Mouse (Mus musculus) forebrain, embryonic 11.5 days (tissue): Measurements from ENCODE around the gene Fdx1. TPM values are rescaled to one million over a fixed set of nuclear protein-coding genes. Genes with fewer than 3 reads are reported as not detected.

Experiments used
- ATAC-seq: fragments of 200-750 bp; cut with Nextera tagmentation; replicated peaks from 2 replicates; pipeline ENCODE4 v1.8.0; 2017; ENCODE audit warnings: moderate TSS enrichment; ENCODE audit not compliant: low FRiP score
- DNase-seq: peaks from one replicate; pipeline ENCODE4 v3.0.0-alpha.2; 2017; ENCODE audit warnings: low spot score
- H3K27ac ChIP-seq: fragments of 300-500 bp; sonication (generic); 2 replicates; pipeline ENCODE4 v1.5.1; 2014; ENCODE audit warnings: low read depth, low read length
- H3K27me3 ChIP-seq: fragments of 300-500 bp; sonication (generic); 2 replicates; pipeline ENCODE4 v1.6.1; 2014; ENCODE audit warnings: mild to moderate bottlenecking, low read length, mixed read lengths; ENCODE audit not compliant: control insufficient read depth, insufficient read depth
- H3K36me3 ChIP-seq: fragments of 300-500 bp; sonication (generic); 2 replicates; pipeline ENCODE4 v1.6.1; 2014; ENCODE audit warnings: mild to moderate bottlenecking, low read length, moderate library complexity, mixed read lengths; ENCODE audit not compliant: control insufficient read depth, insufficient read depth
- H3K4me1 ChIP-seq: fragments of 300-500 bp; sonication (generic); replicated peaks from 2 replicates; pipeline ENCODE4 v1.6.1; 2014; ENCODE audit warnings: low read length, mixed read lengths; ENCODE audit not compliant: control insufficient read depth, insufficient read depth
- H3K4me2 ChIP-seq: fragments of 300-500 bp; sonication (generic); 2 replicates; pipeline ENCODE4 v1.6.1; 2014; ENCODE audit warnings: low read depth, mild to moderate bottlenecking, low read length, moderate library complexity, mixed read lengths; ENCODE audit not compliant: severe bottlenecking
- H3K4me3 ChIP-seq: fragments of 300-500 bp; sonication (generic); 2 replicates; pipeline ENCODE4 v1.5.1; 2014; ENCODE audit warnings: low read depth, low read length
- H3K9ac ChIP-seq: fragments of 300-500 bp; sonication (generic); 2 replicates; pipeline ENCODE4 v1.6.1; 2014; ENCODE audit warnings: low read length
- H3K9me3 ChIP-seq: fragments of 300-500 bp; sonication (generic); 2 replicates; pipeline ENCODE4 v1.6.1; 2016; ENCODE audit warnings: low read length, mixed read lengths; ENCODE audit not compliant: control insufficient read depth
- WGBS: fragments of 180-500 bp; shearing (Covaris S2); extraction: QIAGEN DNeasy Blood & Tissue Kit; methylation state at CpG from one replicate; pipeline ENCODE4 v1.1.7; 2014; 5-methylcytosine and 5-hydroxymethylcytosine counted together
- polyA plus RNA-seq: library from polyadenylated mRNA; unstranded; fragments of >200 nt; fragmentation: Nextera tagmentation; extraction: Ambion mirVana; gene quantifications from 2 replicates; pipeline ENCODE4 v1.2.1, GENCODE M21; 2014

Fdx1 gene
- polyA plus RNA-seq, 1 experiment from 2014 or later: 50.1 TPM

- Histone ChIP-seq H3K9ac (no peak overlapping the region), H3K4me3 (no peak overlapping the region), H3K27me3 (no peaks in the 10 kb centered on the region), H3K4me1 (no peaks in the 10 kb centered on the region), H3K4me2 (no peak overlapping the region), H3K36me3 (no peaks in the 10 kb centered on the region), H3K9me3 (no peaks in the 10 kb centered on the region), H3K27ac (no peak overlapping the region)
- no peak for ATAC-seq
- 88% methylated on average over 4 of the region's 4 CpGs for WGBS
- DNase-seq: no peak
Observed at GRCm38 (mm10) chr9:51974871-51975270, 11.5 kb upstream of the Fdx1 start.

DNA sequence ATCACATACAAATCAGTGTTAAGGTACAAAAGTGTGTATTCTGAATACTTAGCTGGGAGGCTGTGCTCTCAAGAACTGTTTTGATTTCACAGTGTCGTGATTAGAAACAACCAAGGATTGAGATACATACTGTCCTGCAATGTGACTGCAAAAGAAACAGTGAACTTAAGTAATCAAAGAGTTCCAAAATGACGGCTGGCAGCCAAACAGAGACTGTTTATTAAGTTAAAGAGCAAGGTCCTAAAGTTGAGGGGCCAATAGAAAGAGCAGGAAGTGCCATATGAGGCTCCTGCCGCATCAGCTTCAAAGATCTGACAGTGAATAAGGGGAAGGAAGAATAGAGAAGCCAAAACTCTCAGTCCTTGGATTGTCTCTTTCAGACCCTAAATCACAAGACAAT, 10.5 kb upstream of the Fdx1 start:
- no peak overlapping the region for H3K27ac ChIP-seq

DNA sequence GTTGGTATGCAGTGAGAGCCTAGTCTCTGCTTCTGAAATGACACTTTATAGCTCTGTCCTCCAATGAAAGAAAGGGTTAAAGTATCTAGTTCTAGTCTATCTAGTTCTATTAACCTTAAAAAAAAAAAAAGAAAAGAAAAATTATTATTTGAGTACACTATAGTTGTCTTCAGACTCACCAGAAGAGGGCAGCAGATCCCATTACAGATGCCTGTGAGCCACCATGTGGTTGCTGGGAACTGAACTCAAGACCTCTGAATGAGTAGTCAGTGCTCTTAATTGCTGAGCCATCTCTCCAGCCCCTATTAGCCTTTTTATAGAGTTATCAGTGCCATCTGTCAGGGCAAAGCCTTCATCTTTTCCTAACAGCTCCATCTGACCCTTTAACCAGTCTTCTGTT, 3.0 kb upstream of the Fdx1 start:
- DNase-seq (no peak), ATAC-seq (no peak)
- Histone ChIP-seq H3K27me3 (no peaks in the 10 kb centered on the region), H3K4me2 (no peak overlapping the region), H3K27ac (no peak overlapping the region), H3K36me3 (no peaks in the 10 kb centered on the region), H3K4me1 (no peaks in the 10 kb centered on the region), H3K4me3 (no peak overlapping the region), H3K9ac (no peak overlapping the region), H3K9me3 (no peaks in the 10 kb centered on the region; the same call in 1 of the 2 replicates)

More for the DNA sequence above, 10.5 kb upstream of the Fdx1 start:
- Histone ChIP-seq H3K27me3 (no peaks in the 10 kb centered on the region), H3K9ac (no peak overlapping the region), H3K4me3 (no peak overlapping the region), H3K9me3 (no peaks in the 10 kb centered on the region), H3K36me3 (no peaks in the 10 kb centered on the region), H3K4me1 (no peaks in the 10 kb centered on the region), H3K4me2 (no peak overlapping the region)
- no peak for DNase-seq
- no peak for ATAC-seq
- WGBS: 76% methylated on average over 3 of the region's 3 CpGs

DNA sequence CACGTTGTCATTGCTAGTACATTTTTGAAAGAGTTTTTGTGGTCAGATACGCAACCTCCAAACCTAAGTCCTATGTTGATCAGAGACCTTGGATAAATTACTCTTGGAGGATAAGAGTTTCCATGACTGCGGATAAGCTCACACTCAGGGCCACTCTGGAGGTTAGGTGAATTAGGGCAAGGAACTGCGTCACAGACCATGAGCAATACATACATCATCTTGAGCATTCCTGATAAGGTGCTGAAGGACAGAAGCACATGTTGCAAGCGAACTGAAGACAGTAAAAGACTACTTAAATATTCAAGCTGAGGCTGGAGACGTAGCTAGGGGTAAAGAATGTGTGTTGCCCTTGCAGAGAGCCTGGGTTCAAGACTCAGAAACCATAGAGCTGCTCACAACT, 754 bp upstream of the Fdx1 start:
- H3K9me3 ChIP-seq: no peaks in the 10 kb centered on the region; the same call in 1 of the 2 replicates
- no peaks in the 10 kb centered on the region for H3K36me3 ChIP-seq
- H3K9ac ChIP-seq: no peak overlapping the region
- DNase-seq (no peak), ATAC-seq (no peak)
- H3K27me3 ChIP-seq: no peaks in the 10 kb centered on the region
- no peak overlapping the region for H3K27ac ChIP-seq
- H3K4me2 ChIP-seq: no peak overlapping the region
- 68% methylated on average over 6 of the region's 6 CpGs for WGBS
- H3K4me3 ChIP-seq: no peak overlapping the region
- H3K4me1 ChIP-seq: no peaks in the 10 kb centered on the region; the same call in 1 of the 2 replicates

GRCm38 (mm10) chr9:51961190-51961909, 2.0 kb downstream of the Fdx1 start:
- WGBS: 48% methylated on average over 6 of the region's 6 CpGs
- Histone ChIP-seq H3K27me3 (no peaks in the 10 kb centered on the region), H3K36me3 (no peaks in the 10 kb centered on the region), H3K9me3 (no peaks in the 10 kb centered on the region), H3K9ac (no peak overlapping the region), H3K4me1 (no peaks in the 10 kb centered on the region; the same call in 1 of the 2 replicates), H3K4me3 (no peak overlapping the region), H3K4me2 (no peak overlapping the region), H3K27ac (no peak overlapping the region)
- no peak for ATAC-seq
- DNase-seq: no peak

GRCm38 (mm10) chr9:51960331-51960730, 3.0 kb downstream of the Fdx1 start:
- ATAC-seq (no peak), DNase-seq (no peak)
- no peaks in the 10 kb centered on the region for H3K9me3 ChIP-seq
- H3K9ac ChIP-seq: no peak overlapping the region
- H3K36me3 ChIP-seq: no peaks in the 10 kb centered on the region; the same call in 1 of the 2 replicates
- 94% methylated on average over 2 of the region's 2 CpGs for WGBS
- no peak overlapping the region for H3K4me2 ChIP-seq
- H3K27ac ChIP-seq: no peak overlapping the region
- H3K4me3 ChIP-seq: no peak overlapping the region
- H3K4me1 ChIP-seq: no peaks in the 10 kb centered on the region; the same call in 1 of the 2 replicates
- H3K27me3 ChIP-seq: no peaks in the 10 kb centered on the region

- no peaks in the 10 kb centered on the region for H3K9me3 ChIP-seq
- DNase-seq: no peak
- H3K4me1 ChIP-seq: no peaks in the 10 kb centered on the region; the same call in 1 of the 2 replicates
- H3K9ac ChIP-seq: no peak overlapping the region
- H3K4me2 ChIP-seq: no peak overlapping the region
- H3K27me3 ChIP-seq: no peaks in the 10 kb centered on the region
- no peak for ATAC-seq
- no peak overlapping the region for H3K27ac ChIP-seq
- H3K4me3 ChIP-seq: no peak overlapping the region
- no peaks in the 10 kb centered on the region; the same call in 1 of the 2 replicates for H3K36me3 ChIP-seq
Observed at GRCm38 (mm10) chr9:51958981-51959380, 4.4 kb downstream of the Fdx1 start.

DNA sequence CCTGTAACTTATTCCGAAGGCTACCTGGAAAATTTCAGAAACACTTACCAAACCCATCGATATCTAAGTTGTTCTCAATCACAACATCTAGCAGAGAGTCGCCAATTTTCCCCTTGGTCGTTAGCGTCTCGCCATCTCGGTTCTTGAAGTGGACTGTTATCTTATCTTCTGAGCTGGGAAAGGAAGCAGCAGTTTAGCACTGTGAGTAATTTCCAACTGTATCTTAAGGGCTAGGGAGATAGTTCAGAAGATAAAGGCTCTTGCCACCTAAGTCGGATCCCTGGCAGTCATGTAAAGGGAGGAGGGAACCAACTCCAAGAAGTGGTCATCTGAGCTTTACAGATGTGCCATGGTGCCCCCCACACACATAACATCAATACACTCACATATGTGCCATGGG, 6.3 kb downstream of the Fdx1 start:
- ATAC-seq: no peak
- Histone ChIP-seq H3K27me3 (no peaks in the 10 kb centered on the region), H3K4me3 (no peak overlapping the region), H3K27ac (no peak overlapping the region), H3K9me3 (no peaks in the 10 kb centered on the region), H3K4me2 (no peak overlapping the region), H3K9ac (no peak overlapping the region), H3K36me3 (no peaks in the 10 kb centered on the region; the same call in 1 of the 2 replicates), H3K4me1 (no peaks in the 10 kb centered on the region; the same call in 1 of the 2 replicates)
- 91% methylated on average over 8 of the region's 8 CpGs for WGBS
- DNase-seq: no peak

DNA sequence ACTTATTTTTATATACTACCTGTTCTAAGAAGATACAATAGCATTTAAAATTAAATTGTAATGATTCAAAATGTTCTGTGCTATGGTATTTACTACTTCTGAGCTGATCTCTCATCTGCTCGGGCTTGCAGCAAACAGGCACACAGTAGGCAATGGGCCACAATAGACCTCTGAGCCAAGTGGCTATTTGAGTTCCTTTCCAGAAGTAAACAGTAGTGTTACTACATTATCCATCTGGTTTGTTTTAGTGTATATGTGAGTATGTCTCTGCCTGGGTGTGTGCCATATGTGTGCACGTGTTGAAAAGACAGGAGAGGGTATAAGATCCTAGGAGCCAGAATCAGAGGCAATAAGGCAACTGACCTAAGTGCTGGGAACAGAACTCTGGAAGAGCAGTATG, 6.9 kb downstream of the Fdx1 start:
- Histone ChIP-seq H3K4me2 (no peak overlapping the region), H3K36me3 (no peaks in the 10 kb centered on the region; the same call in 1 of the 2 replicates), H3K27ac (no peak overlapping the region), H3K4me1 (no peaks in the 10 kb centered on the region; the same call in 1 of the 2 replicates), H3K4me3 (no peak overlapping the region), H3K27me3 (no peaks in the 10 kb centered on the region), H3K9ac (no peak overlapping the region), H3K9me3 (no peaks in the 10 kb centered on the region)
- ATAC-seq (no peak), DNase-seq (no peak)
- WGBS: 87% methylated on average over 2 of the region's 2 CpGs
